Mouse (Mus musculus) urinary bladder, postnatal 0 days (tissue): ENCODE results near the gene Olfr449. TPM values are rescaled to one million over a fixed set of nuclear protein-coding genes. Genes with fewer than 3 reads are reported as not detected.

ENCODE experiments used
- polyA plus RNA-seq: library from polyadenylated mRNA; unstranded; fragments of >200 nt; fragmentation: Nextera tagmentation; extraction: Ambion mirVana; gene quantifications from 2 replicates; pipeline ENCODE4 v1.2.1, GENCODE M21; 2015

The Olfr449 gene
- not detected in 2 replicates for polyA plus RNA-seq

GRCm38 (mm10) chr6:42834084-42834483 is at the start of gene Olfr449:
Olfr449 (plus strand) TSS chr6:42834384.

GRCm38 (mm10) chr6:42784793-42785192 is 49.4 kb upstream of the Olfr449 start, which contains the start of gene Olfr452:
Olfr452 (plus strand) TSS chr6:42785093.

GRCm38 (mm10) chr6:42811639-42812038 is 22.5 kb upstream of the Olfr449 start, which contains the start of gene Olfr450:
Olfr450 (plus strand) TSS chr6:42811939.

Other genes starting within 250 kb of the Olfr449 start
- not detected in 2 replicates for gene Tcaf3, start 236.7 kb upstream of the Olfr449 start, polyA plus RNA-seq
- gene Tcaf2, start 189.1 kb upstream of the Olfr449 start, polyA plus RNA-seq: 4.2 and 4.5 TPM in 2 replicates
- gene Tcaf1, start 124.3 kb upstream of the Olfr449 start, polyA plus RNA-seq: 40.9 and 41.9 TPM in 2 replicates
- gene Olfr453, start 95.0 kb upstream of the Olfr449 start, polyA plus RNA-seq: not detected in 2 replicates
- not detected in 2 replicates for gene Olfr38, start 78.0 kb upstream of the Olfr449 start, polyA plus RNA-seq
- not detected in 2 replicates for gene Olfr452, start 49.3 kb upstream of the Olfr449 start, polyA plus RNA-seq
- not detected in 2 replicates for gene Olfr450, start 22.4 kb upstream of the Olfr449 start, polyA plus RNA-seq
- gene Olfr448, start 56.1 kb downstream of the Olfr449 start, polyA plus RNA-seq: not detected in 2 replicates
- gene Olfr447, start 74.5 kb downstream of the Olfr449 start, polyA plus RNA-seq: not detected in 2 replicates
- not detected in 2 replicates for gene Olfr446, start 87.0 kb downstream of the Olfr449 start, polyA plus RNA-seq
- not detected in 2 replicates for gene Olfr444, start 114.7 kb downstream of the Olfr449 start, polyA plus RNA-seq